Mouse (Mus musculus) heart, embryonic 14.5 days (tissue): Measurements from ENCODE around the gene Psmg1. TPM values are rescaled to one million over a fixed set of nuclear protein-coding genes. Genes with fewer than 3 reads are reported as not detected.
"Not testable (repeated sequence)": the region's sequence is repeated elsewhere in the genome, so short reads cannot be mapped to it uniquely, and the experiment has no call there.

ENCODE experiments used
- ATAC-seq: fragments of 200-750 bp; cut with Nextera tagmentation; 2 replicates; pipeline ENCODE4 v1.8.0; 2017; ENCODE audit warnings: low read depth, moderate TSS enrichment; ENCODE audit not compliant: insufficient number of reproducible peaks, insufficient read depth, low FRiP score
- H3K27ac ChIP-seq, 2 experiments: fragments of 200-500 bp in 1 of 2; fragments of 300-500 bp in 1 of 2; sonication (generic) in 1 of 2; replicated peaks in 1 of 2; 2 replicates each; pipeline ENCODE4 v1.5.1; 2012 to 2014; ENCODE audit warnings: low read depth in 2 of 2, low read length in 2 of 2, control low read depth in 1 of 2, mild to moderate bottlenecking in 1 of 2, mixed read lengths in 1 of 2; ENCODE audit not compliant: control insufficient read depth in 1 of 2, insufficient read depth in 1 of 2
- H3K27me3 ChIP-seq: fragments of 300-500 bp; sonication (generic); 2 replicates; pipeline ENCODE4 v1.6.1; 2014; ENCODE audit warnings: mild to moderate bottlenecking, low read length, control low read depth; ENCODE audit not compliant: control insufficient read depth, insufficient read depth
- H3K36me3 ChIP-seq: fragments of 300-500 bp; sonication (generic); 2 replicates; pipeline ENCODE4 v1.6.1; 2014; ENCODE audit warnings: mild to moderate bottlenecking, control low read depth, low read length, mixed read lengths; ENCODE audit not compliant: control insufficient read depth, insufficient read depth
- H3K4me1 ChIP-seq, 2 experiments: fragments of 200-500 bp in 1 of 2; fragments of 300-500 bp in 1 of 2; sonication (generic) in 1 of 2; 2 replicates each; pipeline ENCODE4 v1.6.1; 2012 to 2014; ENCODE audit warnings: low read length in 2 of 2, control low read depth in 1 of 2, mixed read lengths in 1 of 2; ENCODE audit not compliant: control insufficient read depth in 2 of 2, insufficient read depth in 2 of 2
- H3K4me2 ChIP-seq: fragments of 300-500 bp; sonication (generic); 2 replicates; pipeline ENCODE4 v1.6.1; 2014; ENCODE audit warnings: mild to moderate bottlenecking, low read length
- H3K4me3 ChIP-seq, 2 experiments: fragments of 200-500 bp in 1 of 2; fragments of 300-500 bp in 1 of 2; sonication (generic) in 1 of 2; 2 replicates each; pipeline ENCODE4 v1.5.1; 2012 to 2014; ENCODE audit warnings: low read length in 2 of 2, mild to moderate bottlenecking in 2 of 2, control low read depth in 1 of 2, low read depth in 1 of 2, moderate library complexity in 1 of 2; ENCODE audit not compliant: control insufficient read depth in 1 of 2, insufficient read depth in 1 of 2
- H3K9ac ChIP-seq: fragments of 300-500 bp; sonication (generic); 2 replicates; pipeline ENCODE4 v1.6.1; 2014; ENCODE audit warnings: mild to moderate bottlenecking, low read length
- H3K9me3 ChIP-seq: fragments of 300-500 bp; sonication (generic); 2 replicates; pipeline ENCODE4 v1.6.1; 2016; ENCODE audit warnings: low read length, control low read depth; ENCODE audit not compliant: control insufficient read depth
- WGBS: fragments of 180-500 bp; shearing (Covaris S2); extraction: QIAGEN DNeasy Blood & Tissue Kit; methylation state at CpG from one replicate; pipeline ENCODE4 v1.1.7; 2014; 5-methylcytosine and 5-hydroxymethylcytosine counted together
- polyA plus RNA-seq: library from polyadenylated mRNA; unstranded; fragments of >200 nt; fragmentation: Nextera tagmentation; extraction: Ambion mirVana; gene quantifications from 2 replicates; pipeline ENCODE4 v1.2.1, GENCODE M21; 2014

Psmg1 gene
- polyA plus RNA-seq, 1 experiment from 2014 or later: 66.8 TPM

DNA sequence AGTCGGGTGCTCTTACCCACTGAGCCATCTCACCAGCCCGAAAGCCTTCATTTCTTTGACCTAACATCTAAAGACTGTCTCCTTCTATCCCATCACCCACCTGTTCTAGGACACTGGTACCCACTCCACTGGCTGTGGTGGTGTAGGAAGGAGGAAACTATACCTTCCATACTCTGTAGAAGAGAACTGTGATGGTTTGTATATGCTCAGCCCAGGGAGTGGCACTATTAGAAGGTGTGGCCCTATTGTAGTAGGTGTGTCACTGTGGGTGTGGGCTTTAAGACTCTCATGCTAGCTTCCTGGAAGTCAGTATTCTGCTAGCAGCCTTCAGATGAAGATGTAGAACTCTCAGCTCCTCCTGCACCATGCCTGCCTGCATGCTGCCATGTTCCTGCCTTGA lies 30.1 kb downstream of the Psmg1 start:
- 88% methylated on average over 2 of the region's 2 CpGs for WGBS
- H3K27ac ChIP-seq, H3K4me1 ChIP-seq, H3K4me3 ChIP-seq, ATAC-seq, H3K9me3 ChIP-seq, H3K4me2 ChIP-seq, H3K27me3 ChIP-seq, H3K9ac ChIP-seq, H3K36me3 ChIP-seq: not testable (repeated sequence)

DNA sequence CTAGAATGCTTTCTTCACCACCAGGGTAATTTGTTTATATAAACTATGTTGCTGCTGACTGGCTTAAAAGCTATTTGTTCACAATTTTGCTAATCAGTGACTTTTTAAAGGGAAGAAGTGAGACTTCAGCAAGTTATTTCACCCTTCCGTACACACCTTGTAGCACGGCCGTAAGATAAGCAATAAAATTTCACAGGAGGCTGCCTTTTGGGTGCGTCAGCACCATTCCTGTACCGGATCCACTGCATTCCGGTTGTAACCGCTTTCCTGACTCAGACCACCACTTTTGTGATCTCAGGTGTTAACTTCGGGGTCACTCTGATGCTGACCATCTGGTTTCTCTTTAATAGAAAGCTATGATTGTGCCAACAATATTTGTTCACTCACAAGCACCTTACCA lies 32.7 kb downstream of the Psmg1 start:
- H3K36me3 ChIP-seq: no peaks in the 10 kb centered on the region
- H3K4me3 ChIP-seq: no peak overlapping the region
- H3K27me3 ChIP-seq: no peaks in the 10 kb centered on the region
- ATAC-seq: no peak
- H3K9ac ChIP-seq: no peak overlapping the region
- no peak overlapping the region for H3K4me2 ChIP-seq
- WGBS: 81% methylated on average over 8 of the region's 8 CpGs
- H3K27ac ChIP-seq: no peak overlapping the region
- 0 out of 2 replicates have a peak, but pooled peaks cover 4% of the 10 kb centered on the region for H3K9me3 ChIP-seq
- no peaks in the 10 kb centered on the region for H3K4me1 ChIP-seq

DNA sequence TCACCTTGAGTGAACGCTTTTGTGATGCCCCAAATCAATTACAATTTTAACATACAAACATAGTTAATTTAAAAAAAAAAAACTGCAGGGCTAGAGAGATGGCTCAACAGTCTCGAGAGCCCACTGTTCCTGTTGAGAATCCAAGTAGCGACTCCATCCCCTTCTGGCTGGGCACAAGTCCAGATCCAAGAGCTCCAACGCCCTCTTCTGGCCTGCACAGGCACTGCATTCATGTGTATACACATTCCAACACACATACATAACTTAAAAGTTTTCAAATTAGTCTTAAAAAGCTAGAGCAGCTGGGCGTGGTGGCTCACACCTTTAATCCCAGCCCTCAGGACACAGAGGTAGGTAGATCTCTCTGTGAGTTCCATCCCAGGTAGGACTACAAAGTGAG lies 34.1 kb downstream of the Psmg1 start:
- ATAC-seq: no peak
- 60% methylated on average over 5 of the region's 5 CpGs for WGBS
- H3K4me1 ChIP-seq: no peaks in the 10 kb centered on the region
- H3K9ac ChIP-seq: no peak overlapping the region
- no peak overlapping the region for H3K27ac ChIP-seq
- H3K4me3 ChIP-seq: no peak overlapping the region
- H3K36me3 ChIP-seq: no peaks in the 10 kb centered on the region
- H3K27me3 ChIP-seq: no peaks in the 10 kb centered on the region
- H3K4me2 ChIP-seq: no peak overlapping the region
- H3K9me3 ChIP-seq: 0 out of 2 replicates have a peak, but pooled peaks cover 4% of the 10 kb centered on the region

DNA sequence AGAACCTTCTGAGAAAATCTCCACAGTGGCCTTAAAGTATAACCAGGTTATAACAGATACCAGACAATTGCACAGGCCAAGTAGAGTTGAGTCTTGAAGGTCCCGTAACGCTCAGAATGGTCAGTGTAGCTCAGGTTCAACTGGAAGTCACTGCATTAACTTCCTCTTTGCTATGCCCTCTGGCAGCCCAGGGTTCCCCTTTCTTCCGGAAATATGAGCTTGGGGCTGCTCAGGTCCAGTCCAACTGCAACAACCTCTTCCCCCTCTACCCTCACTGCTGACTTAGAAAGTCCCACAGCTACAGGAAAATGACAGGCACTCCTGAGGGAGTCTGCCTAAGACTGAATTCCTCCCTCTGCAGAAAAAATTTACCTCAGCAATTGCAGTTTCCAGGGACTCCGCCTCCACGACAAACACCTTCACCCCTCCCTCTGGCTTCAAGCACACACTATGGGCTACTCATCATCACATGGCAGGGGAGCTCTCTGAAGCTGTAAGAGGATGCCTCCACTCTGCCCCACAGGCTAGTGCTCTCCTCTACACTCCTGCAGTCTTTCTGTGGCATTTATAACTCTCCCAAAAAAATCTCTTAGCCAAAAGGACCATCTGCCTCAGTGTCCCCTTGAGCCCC lies 34.9 kb downstream of the Psmg1 start:
- Histone ChIP-seq H3K36me3 (no peaks in the 10 kb centered on the region), H3K4me2 (no peak overlapping the region), H3K27me3 (no peaks in the 10 kb centered on the region), H3K4me1 (no peaks in the 10 kb centered on the region), H3K4me3 (no peak overlapping the region), H3K9ac (no peak overlapping the region), H3K27ac (no peak overlapping the region), H3K9me3 (0 out of 2 replicates have a peak, but pooled peaks cover 4% of the 10 kb centered on the region)
- WGBS: 82% methylated on average over 5 of the region's 5 CpGs
- ATAC-seq: no peak

DNA sequence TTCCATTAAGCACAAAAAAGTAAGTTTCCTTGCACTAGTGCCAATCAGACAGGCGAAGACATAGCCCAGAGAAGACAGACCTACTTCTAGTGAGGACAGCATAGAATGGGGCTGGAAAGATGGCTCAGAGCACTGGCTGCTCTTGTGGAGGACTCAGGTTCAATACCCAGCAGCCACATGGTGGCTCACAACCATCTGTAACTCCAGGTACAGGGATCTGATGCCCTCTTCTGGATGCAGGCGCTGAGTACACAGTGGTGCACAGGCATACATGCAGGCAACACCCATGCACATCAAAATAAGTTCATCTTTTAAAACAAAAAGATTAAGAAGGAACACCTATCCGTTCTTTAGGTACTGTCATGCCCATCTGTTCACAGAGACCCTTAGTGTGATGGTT lies 36.4 kb downstream of the Psmg1 start:
- H3K27ac ChIP-seq: no peak overlapping the region
- 0 out of 2 replicates have a peak, but pooled peaks cover 4% of the 10 kb centered on the region for H3K9me3 ChIP-seq
- H3K4me3 ChIP-seq: no peak overlapping the region
- no peak overlapping the region for H3K9ac ChIP-seq
- no peaks in the 10 kb centered on the region for H3K36me3 ChIP-seq
- no peak for ATAC-seq
- no peaks in the 10 kb centered on the region for H3K27me3 ChIP-seq
- 70% methylated on average over 3 of the region's 3 CpGs for WGBS
- H3K4me2 ChIP-seq: no peak overlapping the region
- no peaks in the 10 kb centered on the region for H3K4me1 ChIP-seq

DNA sequence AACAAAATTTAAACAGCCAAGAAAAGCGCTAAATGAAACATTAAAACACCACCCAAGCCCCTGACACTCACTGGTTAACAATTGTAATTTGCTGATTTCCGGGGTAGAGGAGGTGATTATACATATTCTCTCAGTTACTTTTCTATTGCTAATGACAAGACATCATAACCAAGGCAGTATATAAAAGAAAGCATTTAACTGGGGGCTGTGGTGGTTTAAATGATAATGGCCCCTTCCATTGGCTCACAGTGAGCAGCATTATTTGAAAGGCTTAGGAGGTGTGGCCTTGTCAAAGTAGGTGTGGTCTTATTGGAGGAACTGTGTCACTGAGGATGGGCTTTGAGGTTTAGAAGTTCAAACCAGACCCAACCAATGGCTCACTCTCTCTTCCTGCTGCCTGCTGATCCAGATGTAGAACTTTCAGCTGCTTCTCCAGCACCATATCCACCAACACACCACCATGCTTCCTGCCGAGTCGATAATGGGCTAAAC lies 37.6 kb downstream of the Psmg1 start:
- no peak overlapping the region for H3K4me3 ChIP-seq
- no peak overlapping the region for H3K4me2 ChIP-seq
- no peaks in the 10 kb centered on the region for H3K27me3 ChIP-seq
- 0 out of 2 replicates have a peak, but pooled peaks cover 4% of the 10 kb centered on the region for H3K9me3 ChIP-seq
- ATAC-seq: no peak
- 82% methylated on average over 4 of the region's 4 CpGs for WGBS
- H3K4me1 ChIP-seq: no peaks in the 10 kb centered on the region
- no peak overlapping the region for H3K27ac ChIP-seq
- no peak overlapping the region for H3K9ac ChIP-seq
- no peaks in the 10 kb centered on the region for H3K36me3 ChIP-seq

DNA sequence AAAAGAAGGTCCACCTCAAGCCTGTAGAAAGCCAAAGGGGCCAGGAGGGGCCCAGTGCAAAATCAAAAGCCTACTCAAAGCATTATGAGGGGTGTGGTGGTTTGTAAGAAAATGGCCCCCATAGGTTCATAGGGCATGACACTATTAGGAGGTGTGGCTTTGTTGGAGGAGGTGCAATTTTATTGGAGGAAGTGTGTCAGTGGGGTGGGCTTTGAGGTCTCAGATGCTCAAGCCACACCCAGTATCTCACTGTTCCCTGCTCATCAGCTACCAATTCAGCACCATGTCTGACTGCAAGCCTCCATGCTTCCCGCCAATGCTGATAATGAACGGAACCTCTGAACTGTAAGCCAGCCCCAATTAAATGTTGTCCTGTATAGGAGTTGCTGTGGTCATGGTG lies 39.3 kb downstream of the Psmg1 start:
- 87% methylated on average over 2 of the region's 2 CpGs for WGBS
- H3K4me1 ChIP-seq: no peaks in the 10 kb centered on the region
- H3K9ac ChIP-seq: no peak overlapping the region

More for the DNA sequence above, 39.3 kb downstream of the Psmg1 start:
- Histone ChIP-seq H3K9me3 (0 out of 2 replicates have a peak, but pooled peaks cover 4% of the 10 kb centered on the region), H3K27me3 (no peaks in the 10 kb centered on the region), H3K36me3 (no peaks in the 10 kb centered on the region), H3K4me3 (no peak overlapping the region), H3K4me2 (no peak overlapping the region), H3K27ac (no peak overlapping the region)
- ATAC-seq: no peak
